In genomic region chr11:5297148-5298006, GRCm38 (mm10) we compare ENCODE assay signal across 8 mouse cellular contexts. TPM values are rescaled to one million over a fixed set of nuclear protein-coding genes. Genes with fewer than 3 reads are reported as not detected.
A peak's percentile ranks its signal among the peaks of the same experiment; 100 is the strongest.
DNase-seq lines count a peak whose midpoint lies in the region; ATAC-seq and TF ChIP-seq lines count a peak whose summit lies in the region.

No protein-coding gene starts in this region.

- peak; percentile 62; the same call in 1 of the 2 replicates for ATAC-seq in embryonic facial prominence, embryonic 13.5 days (ENCODE audit: insufficient number of reproducible peaks, insufficient read depth, low FRiP score, low TSS enrichment, low read depth)
- ATAC-seq in hindbrain, embryonic 16.5 days: peak; percentile 78
- ATAC-seq in liver, embryonic 13.5 days (ENCODE audit: low read depth): peak; percentile 54
- ATAC-seq in neural tube, embryonic 15.5 days (ENCODE audit: low FRiP score): peak; percentile 70

- peak overlapping the region; percentile 21; the same call in 1 of the 2 replicates for H3K9ac ChIP-seq in embryonic facial prominence, embryonic 13.5 days
- no peak overlapping the region for H3K9ac ChIP-seq in hindbrain, embryonic 16.5 days (ENCODE audit: low read depth, low read length)
- H3K9ac ChIP-seq in liver, embryonic 13.5 days: no peak overlapping the region
- H3K9ac ChIP-seq in neural tube, embryonic 15.5 days (replicated peaks): no peak overlapping the region

- H3K4me2 ChIP-seq in embryonic facial prominence, embryonic 13.5 days: peak overlapping the region; percentile 36
- H3K4me2 ChIP-seq in hindbrain, embryonic 16.5 days (ENCODE audit: low read length): peak overlapping the region; percentile 1; the same call in 1 of the 2 replicates
- peak overlapping the region; percentile 32; the same call in 1 of the 2 replicates for H3K4me2 ChIP-seq in liver, embryonic 13.5 days
- peak overlapping the region; percentile 23; the same call in 1 of the 2 replicates for H3K4me2 ChIP-seq in neural tube, embryonic 15.5 days

- H3K27me3 ChIP-seq in spleen, adult 2 months (ENCODE audit: control insufficient read depth, insufficient read depth, low read length): no peaks in the 10 kb centered on the region
- H3K27me3 ChIP-seq in embryonic facial prominence, embryonic 13.5 days: no peaks in the 10 kb centered on the region
- no peaks in the 10 kb centered on the region for H3K27me3 ChIP-seq in hindbrain, embryonic 16.5 days (replicated peaks; ENCODE audit: control insufficient read depth, insufficient read depth, low read length)
- H3K27me3 ChIP-seq in liver, embryonic 13.5 days: no peaks in the 10 kb centered on the region
- no peaks in the 10 kb centered on the region for H3K27me3 ChIP-seq in neural tube, embryonic 15.5 days (replicated peaks)

- no peak for TF ChIP-seq CTCF in spleen, adult 2 months (IDR thresholded peaks at IDR 0.05; ENCODE audit: extremely low read depth, insufficient read depth, insufficient read length, insufficient replicate concordance)

- no peak for DNase-seq in spleen, adult 2 months (ENCODE audit: low read depth in 1 of 2, low spot score in 2 of 2)
- no peak for DNase-seq in spleen, postnatal 36 days (ENCODE audit: low spot score in 2 of 2)
- DNase-seq in liver, embryonic 13.5 days: no peak
- DNase-seq in left cerebral cortex, postnatal 14 days (ENCODE audit: low spot score in 2 of 2): no peak
- no peak for DNase-seq in frontal cortex, postnatal 36 days (ENCODE audit: low spot score in 2 of 2)

- H3K4me1 ChIP-seq in spleen, adult 2 months (ENCODE audit: control insufficient read depth, insufficient read depth, insufficient read length): peaks cover 5% of the 10 kb centered on the region; the same call in 1 of the 2 replicates
- H3K4me1 ChIP-seq in embryonic facial prominence, embryonic 13.5 days: peaks cover 33% of the 10 kb centered on the region
- peaks cover 9% of the 10 kb centered on the region for H3K4me1 ChIP-seq in hindbrain, embryonic 16.5 days (ENCODE audit: control insufficient read depth, insufficient read depth, low read depth, low read length)
- H3K4me1 ChIP-seq in liver, embryonic 13.5 days (replicated peaks): peaks cover 21% of the 10 kb centered on the region
- peaks cover 25% of the 10 kb centered on the region for H3K4me1 ChIP-seq in neural tube, embryonic 15.5 days

- H3K9me3 ChIP-seq in embryonic facial prominence, embryonic 13.5 days: no peaks in the 10 kb centered on the region
- H3K9me3 ChIP-seq in hindbrain, embryonic 16.5 days (ENCODE audit: control insufficient read depth, low read length): no peaks in the 10 kb centered on the region
- H3K9me3 ChIP-seq in liver, embryonic 13.5 days (replicated peaks): no peaks in the 10 kb centered on the region
- H3K9me3 ChIP-seq in neural tube, embryonic 15.5 days (replicated peaks): no peaks in the 10 kb centered on the region

- no peak overlapping the region for H3K4me3 ChIP-seq in spleen, adult 2 months (ENCODE audit: extremely low read depth, insufficient read depth, insufficient read length)
- no peak overlapping the region for H3K4me3 ChIP-seq in embryonic facial prominence, embryonic 13.5 days
- no peak overlapping the region for H3K4me3 ChIP-seq in hindbrain, embryonic 16.5 days (ENCODE audit: low read length)
- no peak overlapping the region for H3K4me3 ChIP-seq in liver, embryonic 13.5 days (replicated peaks)
- H3K4me3 ChIP-seq in neural tube, embryonic 15.5 days (replicated peaks): no peak overlapping the region

- intact Hi-C loops in left cerebral cortex, postnatal 14 days (cut with DNase I): no loop called here

- H3K36me3 ChIP-seq in spleen, adult 2 months (ENCODE audit: control insufficient read depth, insufficient read depth, low read length): no peaks in the 10 kb centered on the region
- H3K36me3 ChIP-seq in embryonic facial prominence, embryonic 13.5 days: no peaks in the 10 kb centered on the region
- H3K36me3 ChIP-seq in hindbrain, embryonic 16.5 days (ENCODE audit: control insufficient read depth, insufficient read depth, low read length): no peaks in the 10 kb centered on the region
- H3K36me3 ChIP-seq in liver, embryonic 13.5 days: no peaks in the 10 kb centered on the region
- H3K36me3 ChIP-seq in neural tube, embryonic 15.5 days: no peaks in the 10 kb centered on the region

- WGBS in spleen, adult 2 months: 43% methylated on average over 13 of the region's 13 CpGs
- 12% methylated on average over 13 of the region's 13 CpGs for WGBS in embryonic facial prominence, embryonic 13.5 days
- 32% methylated on average over 13 of the region's 13 CpGs for WGBS in hindbrain, embryonic 16.5 days
- WGBS in liver, embryonic 13.5 days (ENCODE audit: insufficient replicate concordance): 47% methylated on average over 13 of the region's 13 CpGs
- WGBS in neural tube, embryonic 15.5 days: 30% methylated on average over 13 of the region's 13 CpGs

- 0 out of 2 replicates have a peak overlapping the region, but pooled peaks have one; percentile 47 for H3K27ac ChIP-seq in spleen, adult 2 months (ENCODE audit: insufficient read depth, low read length)
- H3K27ac ChIP-seq in embryonic facial prominence, embryonic 13.5 days: peak overlapping the region; percentile 48
- no peak overlapping the region; the same call in 1 of the 2 replicates for H3K27ac ChIP-seq in hindbrain, embryonic 16.5 days (ENCODE audit: low read depth, low read length)
- H3K27ac ChIP-seq in liver, embryonic 13.5 days: peak overlapping the region; percentile 34; the same call in 1 of the 2 replicates
- H3K27ac ChIP-seq in neural tube, embryonic 15.5 days (replicated peaks): peak overlapping the region; percentile 56

- no peak for TF ChIP-seq POLR2A in spleen, adult 2 months (IDR thresholded peaks at IDR 0.05; ENCODE audit: low read depth, low read length)

RNA-seq across cellular contexts. Expression of gene Kremen1, which starts 36.0 kb away (rescaled TPM):
- polyA plus RNA-seq in spleen, adult 2 months (2012; rRNA removed): 9.4 and 9.6 TPM in 2 replicates
- polyA plus RNA-seq in embryonic facial prominence, embryonic 13.5 days (2015; fragmentation: Nextera tagmentation; extraction: Ambion mirVana): 23.8 and 25.1 TPM in 2 replicates
- 4.8 and 7.1 TPM in 2 replicates for polyA plus RNA-seq in hindbrain, embryonic 16.5 days (2015; fragmentation: Nextera tagmentation; extraction: Ambion mirVana)
- polyA plus RNA-seq in liver, embryonic 13.5 days (2015; fragmentation: Nextera tagmentation; extraction: Ambion mirVana): 1.6 and 1.8 TPM in 2 replicates
- 5.7 and 10.2 TPM in 2 replicates for polyA plus RNA-seq in neural tube, embryonic 15.5 days (2015; fragmentation: Nextera tagmentation; extraction: Ambion mirVana)
- 10 to 100 TPM; 10.6 to 12.7 TPM for total RNA-seq in left cerebral cortex, postnatal 14 days (2021)
